Mouse (Mus musculus): ENCODE results near the gene Otud7b. TPM values are rescaled to one million over a fixed set of nuclear protein-coding genes. Genes with fewer than 3 reads are reported as not detected.
A peak's percentile ranks its signal among the peaks of the same experiment; 100 is the strongest.

Gene Otud7b
- polyA plus RNA-seq, 1 experiment from 2014 or later: 9.0 TPM

DNA sequence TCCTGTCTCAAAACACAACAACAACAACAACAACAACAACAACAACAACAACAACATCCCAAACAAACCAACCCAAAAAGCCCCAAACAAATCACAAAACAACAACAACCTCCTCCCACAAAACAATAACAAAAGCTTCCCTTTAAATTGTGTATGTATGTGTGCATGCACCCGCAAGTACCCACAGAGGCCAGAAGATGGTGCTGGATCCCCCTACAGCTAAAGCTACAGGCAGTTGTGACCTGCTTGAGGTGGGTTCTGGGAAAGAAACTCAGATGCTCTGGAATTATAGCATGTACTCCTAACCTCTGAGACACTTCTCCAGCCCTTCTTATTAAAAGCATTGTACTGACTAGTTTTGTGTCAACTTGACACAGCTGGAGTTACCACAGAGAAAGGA, 23.3 kb upstream of the Otud7b start:
- H3K36me3 ChIP-seq (ENCODE audit: control insufficient read depth, insufficient read depth, low read length): no peaks in the 10 kb centered on the region
- 58% methylated on average over 1 of the region's 1 CpGs for WGBS

DNA sequence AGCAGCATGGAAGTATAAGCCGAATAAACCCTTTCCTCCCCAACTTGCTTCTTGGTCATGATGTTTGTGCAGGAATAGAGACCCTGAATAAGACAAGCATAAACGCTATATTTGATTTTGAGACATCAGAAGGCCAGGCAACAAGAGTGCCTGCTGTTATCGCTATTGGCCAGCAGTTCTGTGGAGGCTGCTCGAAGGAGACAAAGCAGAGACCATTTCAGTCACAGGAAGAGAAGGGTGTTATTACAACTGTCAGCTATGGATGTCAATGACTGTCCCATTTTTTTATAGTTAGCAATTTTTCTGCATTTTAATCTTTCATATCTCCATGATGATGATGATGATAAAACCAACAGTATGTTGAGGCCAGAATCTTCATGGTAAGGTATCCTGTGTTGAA, 22.7 kb upstream of the Otud7b start:
- no peak overlapping the region for H3K4me2 ChIP-seq (ENCODE audit: low read depth)
- no peak overlapping the region for H3K9ac ChIP-seq (ENCODE audit: low read length)
- no peak overlapping the region for H3K4me3 ChIP-seq (ENCODE audit: low read depth, low read length)
- no peak overlapping the region for H3K27ac ChIP-seq (ENCODE audit: low read depth, low read length)
- 86% methylated on average over 4 of the region's 4 CpGs for WGBS
- no peak for ATAC-seq (ENCODE audit: insufficient read depth, low FRiP score, low TSS enrichment)
- no peak for DNase-seq (ENCODE audit: low spot score)
- no peaks in the 10 kb centered on the region for H3K36me3 ChIP-seq (ENCODE audit: control insufficient read depth, insufficient read depth, low read length)
- no peaks in the 10 kb centered on the region for H3K4me1 ChIP-seq (ENCODE audit: control insufficient read depth, insufficient read depth, low read length)
- H3K9me3 ChIP-seq (ENCODE audit: control insufficient read depth, low read length): no peaks in the 10 kb centered on the region
- H3K27me3 ChIP-seq (ENCODE audit: control insufficient read depth, insufficient read depth, low read length): no peaks in the 10 kb centered on the region

More for the DNA sequence above, 23.3 kb upstream of the Otud7b start:
- Histone ChIP-seq H3K27ac (ENCODE audit: low read depth, low read length) (no peak overlapping the region), H3K9ac (ENCODE audit: low read length) (no peak overlapping the region), H3K4me1 (ENCODE audit: control insufficient read depth, insufficient read depth, low read length) (no peaks in the 10 kb centered on the region), H3K4me3 (ENCODE audit: low read depth, low read length) (no peak overlapping the region), H3K4me2 (ENCODE audit: low read depth) (no peak overlapping the region), H3K9me3 (ENCODE audit: control insufficient read depth, low read length) (no peaks in the 10 kb centered on the region), H3K27me3 (ENCODE audit: control insufficient read depth, insufficient read depth, low read length) (no peaks in the 10 kb centered on the region)
- no peak for ATAC-seq (ENCODE audit: insufficient read depth, low FRiP score, low TSS enrichment)
- peak; percentile 35 for DNase-seq (ENCODE audit: low spot score)

GRCm38 (mm10) chr3:96082100-96082499, 22.2 kb upstream of the Otud7b start:
- H3K27me3 ChIP-seq (ENCODE audit: control insufficient read depth, insufficient read depth, low read length): no peaks in the 10 kb centered on the region
- ATAC-seq (ENCODE audit: insufficient read depth, low FRiP score, low TSS enrichment): no peak
- WGBS: 85% methylated on average over 2 of the region's 2 CpGs
- no peak overlapping the region for H3K27ac ChIP-seq (ENCODE audit: low read depth, low read length)
- DNase-seq (ENCODE audit: low spot score): no peak
- H3K9ac ChIP-seq (ENCODE audit: low read length): no peak overlapping the region
- H3K9me3 ChIP-seq (ENCODE audit: control insufficient read depth, low read length): no peaks in the 10 kb centered on the region
- no peak overlapping the region for H3K4me3 ChIP-seq (ENCODE audit: low read depth, low read length)
- H3K36me3 ChIP-seq (ENCODE audit: control insufficient read depth, insufficient read depth, low read length): no peaks in the 10 kb centered on the region
- no peak overlapping the region for H3K4me2 ChIP-seq (ENCODE audit: low read depth)
- no peaks in the 10 kb centered on the region for H3K4me1 ChIP-seq (ENCODE audit: control insufficient read depth, insufficient read depth, low read length)

GRCm38 (mm10) chr3:96082714-96083508, 21.4 kb upstream of the Otud7b start:
- 74% methylated on average over 15 of the region's 15 CpGs for WGBS

DNA sequence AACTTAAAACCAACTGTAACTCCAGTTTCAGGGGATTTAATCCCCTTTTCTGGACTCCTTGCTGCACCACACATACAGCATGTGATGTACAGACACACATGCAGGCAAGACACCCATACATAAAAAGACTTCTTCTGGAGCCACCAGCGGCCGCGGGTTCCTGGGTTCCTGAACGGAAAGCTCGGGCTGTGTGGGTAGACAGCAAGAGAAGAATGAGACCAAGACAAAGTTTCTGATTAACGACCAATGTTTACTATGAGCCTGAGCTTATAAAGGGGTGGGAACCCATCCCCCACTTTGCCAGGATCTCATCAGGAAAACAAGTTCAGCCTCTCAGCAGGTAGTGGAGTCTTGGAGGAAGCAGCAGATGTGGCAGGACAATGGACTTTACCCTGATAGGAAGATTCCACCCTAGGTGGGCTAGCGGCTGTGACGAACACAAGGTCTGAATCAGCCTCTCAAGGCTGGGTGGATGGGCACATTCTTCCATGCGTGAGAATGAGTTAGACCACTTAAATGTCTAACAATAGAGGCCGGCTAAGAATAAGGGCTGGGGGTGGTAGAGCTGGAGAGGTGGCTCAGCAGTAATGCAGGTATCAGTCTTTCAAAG, 20.1 kb upstream of the Otud7b start:
- Histone ChIP-seq H3K27ac (ENCODE audit: low read depth, low read length) (no peak overlapping the region), H3K36me3 (ENCODE audit: control insufficient read depth, insufficient read depth, low read length) (no peaks in the 10 kb centered on the region), H3K27me3 (ENCODE audit: control insufficient read depth, insufficient read depth, low read length) (no peaks in the 10 kb centered on the region), H3K9me3 (ENCODE audit: control insufficient read depth, low read length) (no peaks in the 10 kb centered on the region), H3K4me1 (ENCODE audit: control insufficient read depth, insufficient read depth, low read length) (no peaks in the 10 kb centered on the region), H3K4me3 (ENCODE audit: low read depth, low read length) (no peak overlapping the region), H3K4me2 (ENCODE audit: low read depth) (no peak overlapping the region), H3K9ac (ENCODE audit: low read length) (no peak overlapping the region)
- DNase-seq (ENCODE audit: low spot score) (no peak), ATAC-seq (ENCODE audit: insufficient read depth, low FRiP score, low TSS enrichment) (no peak)
- WGBS: 81% methylated on average over 10 of the region's 10 CpGs

More at GRCm38 (mm10) chr3:96082714-96083508, 21.4 kb upstream of the Otud7b start:
- Histone ChIP-seq H3K9ac (ENCODE audit: low read length) (no peak overlapping the region), H3K27me3 (ENCODE audit: control insufficient read depth, insufficient read depth, low read length) (no peaks in the 10 kb centered on the region), H3K4me1 (ENCODE audit: control insufficient read depth, insufficient read depth, low read length) (no peaks in the 10 kb centered on the region), H3K9me3 (ENCODE audit: control insufficient read depth, low read length) (no peaks in the 10 kb centered on the region), H3K27ac (ENCODE audit: low read depth, low read length) (no peak overlapping the region), H3K4me3 (ENCODE audit: low read depth, low read length) (no peak overlapping the region), H3K36me3 (ENCODE audit: control insufficient read depth, insufficient read depth, low read length) (no peaks in the 10 kb centered on the region), H3K4me2 (ENCODE audit: low read depth) (no peak overlapping the region)
- ATAC-seq (ENCODE audit: insufficient read depth, low FRiP score, low TSS enrichment) (no peak), DNase-seq (ENCODE audit: low spot score) (no peak)

DNA sequence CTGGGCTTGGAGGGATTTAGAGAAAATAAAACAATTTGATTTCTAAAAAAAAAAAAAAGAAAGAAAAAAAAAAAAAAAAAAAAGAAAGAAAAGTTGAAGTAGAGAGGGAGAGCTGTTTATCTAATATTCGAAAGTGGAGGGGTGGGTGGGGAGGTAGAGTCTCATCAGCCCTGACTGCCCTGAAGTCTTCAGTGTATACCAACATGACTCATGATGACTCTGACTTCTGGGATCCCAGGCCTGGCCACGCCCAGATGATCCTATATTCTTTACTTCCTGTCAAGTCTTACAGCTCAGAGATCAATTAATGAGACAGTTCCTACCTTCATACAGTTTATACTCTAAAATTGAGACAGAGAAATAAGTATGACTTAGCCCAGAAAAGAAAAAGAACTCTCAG, 17.1 kb upstream of the Otud7b start:
- no peak for DNase-seq (ENCODE audit: low spot score)
- no peak overlapping the region for H3K27ac ChIP-seq (ENCODE audit: low read depth, low read length)
- no peaks in the 10 kb centered on the region for H3K4me1 ChIP-seq (ENCODE audit: control insufficient read depth, insufficient read depth, low read length)
- no peak overlapping the region for H3K4me3 ChIP-seq (ENCODE audit: low read depth, low read length)
- H3K36me3 ChIP-seq (ENCODE audit: control insufficient read depth, insufficient read depth, low read length): no peaks in the 10 kb centered on the region
- no peaks in the 10 kb centered on the region for H3K27me3 ChIP-seq (ENCODE audit: control insufficient read depth, insufficient read depth, low read length)
- no peak overlapping the region for H3K4me2 ChIP-seq (ENCODE audit: low read depth)
- no peaks in the 10 kb centered on the region for H3K9me3 ChIP-seq (ENCODE audit: control insufficient read depth, low read length)
- H3K9ac ChIP-seq (ENCODE audit: low read length): no peak overlapping the region
- 72% methylated on average over 2 of the region's 2 CpGs for WGBS
- ATAC-seq (ENCODE audit: insufficient read depth, low FRiP score, low TSS enrichment): no peak

DNA sequence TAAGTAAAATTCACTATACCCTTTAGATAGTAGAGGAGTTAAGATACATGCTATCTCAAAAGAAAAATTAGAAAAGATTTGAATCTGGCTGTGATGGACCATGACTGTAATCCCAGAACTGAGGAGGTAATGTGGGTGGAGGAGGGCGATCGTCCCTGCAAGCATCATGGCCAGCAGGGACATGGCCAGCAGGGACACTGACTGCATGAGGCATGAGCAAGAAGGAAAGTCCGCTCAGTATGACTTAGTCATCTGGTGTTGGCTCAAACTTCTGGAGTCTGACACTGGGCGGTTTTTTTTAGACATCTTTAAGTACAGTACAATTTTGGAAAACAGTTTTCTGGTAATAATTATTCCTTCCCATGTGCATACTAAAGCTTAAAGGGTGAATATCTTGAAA, 16.5 kb upstream of the Otud7b start:
- WGBS: 82% methylated on average over 4 of the region's 4 CpGs
- ATAC-seq (ENCODE audit: insufficient read depth, low FRiP score, low TSS enrichment): no peak
- Histone ChIP-seq H3K9ac (ENCODE audit: low read length) (no peak overlapping the region), H3K27ac (ENCODE audit: low read depth, low read length) (no peak overlapping the region), H3K9me3 (ENCODE audit: control insufficient read depth, low read length) (no peaks in the 10 kb centered on the region), H3K27me3 (ENCODE audit: control insufficient read depth, insufficient read depth, low read length) (no peaks in the 10 kb centered on the region), H3K4me1 (ENCODE audit: control insufficient read depth, insufficient read depth, low read length) (no peaks in the 10 kb centered on the region), H3K4me2 (ENCODE audit: low read depth) (no peak overlapping the region), H3K36me3 (ENCODE audit: control insufficient read depth, insufficient read depth, low read length) (no peaks in the 10 kb centered on the region), H3K4me3 (ENCODE audit: low read depth, low read length) (no peak overlapping the region)
- DNase-seq (ENCODE audit: low spot score): no peak

- H3K27ac ChIP-seq (ENCODE audit: low read depth, low read length): no peak overlapping the region
- 81% methylated on average over 2 of the region's 2 CpGs for WGBS
- ATAC-seq (ENCODE audit: insufficient read depth, low FRiP score, low TSS enrichment): no peak
These were observed 14.3 kb upstream of the Otud7b start for GRCm38 (mm10) chr3:96089882-96090489.

GRCm38 (mm10) chr3:96091146-96091545, 13.2 kb upstream of the Otud7b start:
- WGBS: 80% methylated on average over 2 of the region's 2 CpGs
- Histone ChIP-seq H3K9me3 (ENCODE audit: control insufficient read depth, low read length) (no peaks in the 10 kb centered on the region), H3K27ac (ENCODE audit: low read depth, low read length) (no peak overlapping the region), H3K4me1 (ENCODE audit: control insufficient read depth, insufficient read depth, low read length) (no peaks in the 10 kb centered on the region), H3K4me3 (ENCODE audit: low read depth, low read length) (no peak overlapping the region), H3K27me3 (ENCODE audit: control insufficient read depth, insufficient read depth, low read length) (no peaks in the 10 kb centered on the region), H3K9ac (ENCODE audit: low read length) (no peak overlapping the region), H3K36me3 (ENCODE audit: control insufficient read depth, insufficient read depth, low read length) (no peaks in the 10 kb centered on the region), H3K4me2 (ENCODE audit: low read depth) (no peak overlapping the region)
- no peak for ATAC-seq (ENCODE audit: insufficient read depth, low FRiP score, low TSS enrichment)
- no peak for DNase-seq (ENCODE audit: low spot score)

More at GRCm38 (mm10) chr3:96089882-96090489, 14.3 kb upstream of the Otud7b start:
- Histone ChIP-seq H3K4me3 (ENCODE audit: low read depth, low read length) (no peak overlapping the region), H3K9me3 (ENCODE audit: control insufficient read depth, low read length) (no peaks in the 10 kb centered on the region), H3K4me2 (ENCODE audit: low read depth) (no peak overlapping the region), H3K4me1 (ENCODE audit: control insufficient read depth, insufficient read depth, low read length) (no peaks in the 10 kb centered on the region), H3K36me3 (ENCODE audit: control insufficient read depth, insufficient read depth, low read length) (no peaks in the 10 kb centered on the region), H3K9ac (ENCODE audit: low read length) (no peak overlapping the region), H3K27me3 (ENCODE audit: control insufficient read depth, insufficient read depth, low read length) (no peaks in the 10 kb centered on the region)
- no peak for DNase-seq (ENCODE audit: low spot score)
